Mouse (Mus musculus) adrenal gland, adult (tissue): ENCODE data around the gene S100a7a.

ENCODE experiments used
- DNase-seq, 2 experiments: peaks; one replicate each; pipeline ENCODE4 v3.0.0; 2022 to 2023; ENCODE audit warnings: low spot score in 1 of 2; ENCODE audit not compliant: inconsistent age in 2 of 2

Gene S100a7a

DNA sequence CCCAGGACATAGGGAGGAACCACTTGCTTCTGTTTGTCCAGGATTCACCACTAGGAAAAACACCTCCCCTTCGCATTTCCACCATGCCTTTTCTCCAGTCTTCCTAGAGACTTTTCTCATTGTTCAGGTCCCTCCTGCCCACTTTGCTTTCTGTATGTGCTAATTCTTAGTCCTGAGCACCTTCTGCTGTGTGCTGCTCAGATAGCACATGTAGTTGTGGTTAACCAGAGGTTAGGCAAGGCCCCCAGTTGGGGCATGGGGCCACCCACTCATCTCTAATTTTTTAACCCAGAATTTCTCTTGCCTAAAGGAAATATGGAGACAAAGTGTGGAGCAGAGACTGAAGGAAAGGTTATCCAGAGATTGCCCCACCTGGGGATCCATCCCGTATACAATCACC, 48.4 kb downstream of the S100a7a start:
- no peak for DNase-seq
